Mouse (Mus musculus) midbrain, postnatal 0 days (tissue): Measurements from ENCODE around the gene Cradd. TPM values are rescaled to one million over a fixed set of nuclear protein-coding genes. Genes with fewer than 3 reads are reported as not detected.

ENCODE experiments used
- ATAC-seq: fragments of 200-750 bp; cut with Nextera tagmentation; 2 replicates; pipeline ENCODE4 v1.8.0; 2017; ENCODE audit warnings: moderate number of reproducible peaks, mild to moderate bottlenecking, moderate TSS enrichment, moderate library complexity; ENCODE audit not compliant: low FRiP score
- DNase-seq: peaks from one replicate; pipeline ENCODE4 v3.0.0-alpha.2; 2015; ENCODE audit warnings: low spot score
- H3K27ac ChIP-seq: fragments of 300-500 bp; sonication (generic); 2 replicates; pipeline ENCODE4 v1.5.1; 2014; ENCODE audit warnings: low read depth, mild to moderate bottlenecking, low read length, mixed read lengths
- H3K27me3 ChIP-seq: fragments of 300-500 bp; sonication (generic); 2 replicates; pipeline ENCODE4 v1.6.1; 2014; ENCODE audit warnings: low read length, control low read depth, mixed read lengths; ENCODE audit not compliant: insufficient read depth
- H3K36me3 ChIP-seq: fragments of 300-500 bp; sonication (generic); 2 replicates; pipeline ENCODE4 v1.6.1; 2014; ENCODE audit warnings: low read length, control low read depth, mixed read lengths; ENCODE audit not compliant: insufficient read depth
- H3K4me1 ChIP-seq: fragments of 300-500 bp; sonication (generic); 2 replicates; pipeline ENCODE4 v1.6.1; 2014; ENCODE audit warnings: mild to moderate bottlenecking, control low read depth, antibody characterized with exemption, low read length, mixed read lengths; ENCODE audit not compliant: insufficient read depth
- H3K4me2 ChIP-seq: fragments of 300-500 bp; sonication (generic); 2 replicates; pipeline ENCODE4 v1.6.1; 2014; ENCODE audit warnings: low read depth, mild to moderate bottlenecking, low read length, mixed read lengths; ENCODE audit not compliant: poor library complexity, severe bottlenecking
- H3K4me3 ChIP-seq: fragments of 300-500 bp; sonication (generic); 2 replicates; pipeline ENCODE4 v1.5.1; 2014; ENCODE audit warnings: low read depth, mild to moderate bottlenecking, low read length, moderate library complexity
- H3K9ac ChIP-seq: fragments of 300-500 bp; sonication (generic); replicated peaks from 2 replicates; pipeline ENCODE4 v1.6.1; 2014; ENCODE audit warnings: mild to moderate bottlenecking, low read length, moderate library complexity, mixed read lengths; ENCODE audit not compliant: poor library complexity, severe bottlenecking
- H3K9me3 ChIP-seq: fragments of 300-500 bp; sonication (generic); 2 replicates; pipeline ENCODE4 v1.6.1; 2016; ENCODE audit warnings: low read length, control low read depth
- CTCF ChIP-seq: IDR thresholded peaks from 2 replicates; pipeline ENCODE4 v1.5.1; 2016; ENCODE audit warnings: antibody characterized with exemption, mild to moderate bottlenecking
- WGBS: fragments of 180-500 bp; shearing (Covaris S2); extraction: QIAGEN DNeasy Blood & Tissue Kit; methylation state at CpG from one replicate; pipeline ENCODE4 v1.1.7; 2014; 5-methylcytosine and 5-hydroxymethylcytosine counted together
- polyA plus RNA-seq: library from polyadenylated mRNA; unstranded; fragments of >200 nt; fragmentation: Nextera tagmentation; extraction: Ambion mirVana; gene quantifications from 2 replicates; pipeline ENCODE4 v1.2.1, GENCODE M21; 2015
- total RNA-seq: library from RNA; depleted of rRNA; stranded (reverse); fragments of >200 nt; gene quantifications from 2 replicates; pipeline ENCODE4 v1.2.3, GENCODE M21; 2014

Cradd gene
- total and polyA plus RNA-seq, 2 experiments from 2014 or later, result 8.2 to 9.2 TPM

- WGBS, result 66% methylated on average over 5 of the region's 5 CpGs
- ATAC-seq, result no peak
- Histone ChIP-seq H3K36me3 (no peaks in the 10 kb centered on the region), H3K9ac (no peak overlapping the region), H3K4me2 (no peak overlapping the region), H3K27ac (no peak overlapping the region), H3K27me3 (no peaks in the 10 kb centered on the region), H3K9me3 (no peaks in the 10 kb centered on the region), H3K4me3 (no peak overlapping the region), H3K4me1 (no peaks in the 10 kb centered on the region)
- DNase-seq, result no peak
- TF ChIP-seq CTCF, result no peak
These were observed 9.9 kb downstream of the Cradd start for GRCm38 (mm10) chr10:95314019-95314418.

GRCm38 (mm10) chr10:95313524-95313923, 10.4 kb downstream of the Cradd start:
- TF ChIP-seq CTCF, result no peak
- H3K9ac ChIP-seq, result no peak overlapping the region
- WGBS, result 87% methylated on average over 9 of the region's 9 CpGs

GRCm38 (mm10) chr10:95310688-95311441, 13.1 kb downstream of the Cradd start:
- Histone ChIP-seq H3K9ac (no peak overlapping the region), H3K27me3 (no peaks in the 10 kb centered on the region), H3K9me3 (no peaks in the 10 kb centered on the region), H3K4me3 (no peak overlapping the region), H3K27ac (no peak overlapping the region), H3K36me3 (no peaks in the 10 kb centered on the region), H3K4me2 (peak overlapping the region; percentile 29), H3K4me1 (no peaks in the 10 kb centered on the region)
- 11% methylated on average over 21 of the region's 21 CpGs for WGBS
- DNase-seq (peak; percentile 75), ATAC-seq (peak; percentile 75; the same call in 1 of the 2 replicates)
- TF ChIP-seq CTCF, result no peak

More at GRCm38 (mm10) chr10:95313524-95313923, 10.4 kb downstream of the Cradd start:
- no peak overlapping the region for H3K4me2 ChIP-seq
- H3K27me3 ChIP-seq, result no peaks in the 10 kb centered on the region
- no peaks in the 10 kb centered on the region for H3K9me3 ChIP-seq
- no peaks in the 10 kb centered on the region for H3K36me3 ChIP-seq
- ATAC-seq, result no peak
- no peak for DNase-seq
- no peaks in the 10 kb centered on the region for H3K4me1 ChIP-seq
- no peak overlapping the region for H3K27ac ChIP-seq
- H3K4me3 ChIP-seq, result no peak overlapping the region

GRCm38 (mm10) chr10:95309412-95310322, 14.3 kb downstream of the Cradd start:
- H3K4me1 ChIP-seq, result no peaks in the 10 kb centered on the region
- WGBS, result 46% methylated on average over 13 of the region's 13 CpGs
- H3K36me3 ChIP-seq, result no peaks in the 10 kb centered on the region
- no peaks in the 10 kb centered on the region for H3K27me3 ChIP-seq
- DNase-seq (no peak), ATAC-seq (no peak)
- H3K27ac ChIP-seq, result no peak overlapping the region
- no peak overlapping the region for H3K9ac ChIP-seq
- no peak for TF ChIP-seq CTCF
- H3K4me2 ChIP-seq, result no peak overlapping the region
- no peaks in the 10 kb centered on the region for H3K9me3 ChIP-seq
- no peak overlapping the region for H3K4me3 ChIP-seq

GRCm38 (mm10) chr10:95308991-95309390, 14.9 kb downstream of the Cradd start:
- WGBS, result 80% methylated on average over 12 of the region's 12 CpGs

GRCm38 (mm10) chr10:95307916-95308315, 16.0 kb downstream of the Cradd start:
- Histone ChIP-seq H3K9ac (no peak overlapping the region), H3K9me3 (no peaks in the 10 kb centered on the region), H3K4me3 (no peak overlapping the region), H3K27me3 (no peaks in the 10 kb centered on the region), H3K4me1 (no peaks in the 10 kb centered on the region), H3K36me3 (no peaks in the 10 kb centered on the region), H3K4me2 (no peak overlapping the region), H3K27ac (no peak overlapping the region)
- WGBS, result 91% methylated on average over 5 of the region's 5 CpGs
- DNase-seq (no peak), ATAC-seq (no peak)
- no peak; the same call in 1 of the 2 replicates for TF ChIP-seq CTCF

More at GRCm38 (mm10) chr10:95308991-95309390, 14.9 kb downstream of the Cradd start:
- Histone ChIP-seq H3K27me3 (no peaks in the 10 kb centered on the region), H3K4me2 (no peak overlapping the region), H3K4me3 (no peak overlapping the region), H3K9ac (no peak overlapping the region), H3K9me3 (no peaks in the 10 kb centered on the region), H3K36me3 (no peaks in the 10 kb centered on the region), H3K27ac (no peak overlapping the region), H3K4me1 (no peaks in the 10 kb centered on the region)
- DNase-seq (no peak), ATAC-seq (no peak)
- no peak for TF ChIP-seq CTCF
